Mouse (Mus musculus): Measurements from ENCODE around the gene Rhog. TPM values are rescaled to one million over a fixed set of nuclear protein-coding genes. Genes with fewer than 3 reads are reported as not detected.

The Rhog gene
- total and polyA plus RNA-seq, 2 experiments from 2014 or later: 5.7 to 15.5 TPM

DNA sequence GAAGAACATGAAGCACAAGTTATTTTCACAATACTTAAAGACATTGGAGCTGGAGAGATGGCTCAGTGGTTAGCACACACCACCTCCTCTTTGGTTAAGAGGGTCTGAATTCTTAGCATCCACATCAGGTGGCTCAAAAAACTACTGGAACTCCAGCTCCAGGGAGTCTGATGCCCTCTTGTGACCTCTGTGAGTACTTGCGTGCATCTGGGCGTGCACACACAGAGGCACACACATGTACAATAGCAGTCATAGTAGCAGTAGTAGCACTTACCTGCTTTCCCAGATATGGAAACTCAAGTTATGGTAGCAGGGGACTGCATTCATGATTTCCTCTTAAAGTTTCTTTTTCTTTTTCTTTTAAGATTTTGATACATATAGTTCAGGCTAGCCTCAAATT is 7.2 kb upstream of the Rhog start:
- no peak for TF ChIP-seq CTCF (IDR thresholded peaks at IDR 0.05; ENCODE audit: low read depth)
- DNase-seq: no peak
- Histone ChIP-seq H3K9me3 (ENCODE audit: low read length) (no peaks in the 10 kb centered on the region), H3K4me3 (ENCODE audit: low read depth, low read length) (no peak overlapping the region), H3K4me1 (ENCODE audit: insufficient read depth) (no peaks in the 10 kb centered on the region), H3K27ac (ENCODE audit: low read depth, low read length) (no peak overlapping the region), H3K9ac (no peak overlapping the region), H3K4me2 (ENCODE audit: low read depth) (no peak overlapping the region), H3K36me3 (ENCODE audit: insufficient read depth) (no peaks in the 10 kb centered on the region), H3K27me3 (ENCODE audit: insufficient read depth, low read length) (no peaks in the 10 kb centered on the region)
- ATAC-seq: no peak
- 84% methylated on average over 2 of the region's 2 CpGs for WGBS

DNA sequence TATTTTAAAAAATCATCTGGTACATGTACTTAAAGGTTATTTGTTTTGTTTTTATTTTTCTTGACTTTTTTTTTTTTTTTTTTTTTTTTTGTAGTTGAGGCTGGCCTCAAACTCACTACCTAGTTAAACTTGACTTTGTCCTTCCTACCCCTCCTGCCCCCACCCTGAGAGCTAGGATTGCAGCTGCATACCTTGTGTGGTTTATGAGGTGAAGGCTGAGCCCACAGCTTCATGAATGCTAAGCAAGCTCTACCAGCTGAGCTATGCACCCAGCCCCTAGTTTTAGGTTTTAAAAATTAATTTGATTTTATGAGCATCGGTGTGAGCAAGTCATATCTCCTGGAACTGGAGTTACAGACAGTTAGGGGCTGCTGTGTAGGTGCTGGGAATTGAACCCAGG is 4.7 kb upstream of the Rhog start:
- Histone ChIP-seq H3K27ac (ENCODE audit: low read depth, low read length) (no peak overlapping the region), H3K4me3 (ENCODE audit: low read depth, low read length) (no peak overlapping the region), H3K9me3 (ENCODE audit: low read length) (no peaks in the 10 kb centered on the region), H3K4me2 (ENCODE audit: low read depth) (no peak overlapping the region), H3K4me1 (ENCODE audit: insufficient read depth) (no peaks in the 10 kb centered on the region), H3K9ac (no peak overlapping the region), H3K27me3 (ENCODE audit: insufficient read depth, low read length) (no peaks in the 10 kb centered on the region), H3K36me3 (ENCODE audit: insufficient read depth) (no peaks in the 10 kb centered on the region)
- WGBS: 95% methylated on average over 1 of the region's 1 CpGs
- TF ChIP-seq CTCF (IDR thresholded peaks at IDR 0.05; ENCODE audit: low read depth): no peak
- DNase-seq: no peak
- ATAC-seq: no peak

DNA sequence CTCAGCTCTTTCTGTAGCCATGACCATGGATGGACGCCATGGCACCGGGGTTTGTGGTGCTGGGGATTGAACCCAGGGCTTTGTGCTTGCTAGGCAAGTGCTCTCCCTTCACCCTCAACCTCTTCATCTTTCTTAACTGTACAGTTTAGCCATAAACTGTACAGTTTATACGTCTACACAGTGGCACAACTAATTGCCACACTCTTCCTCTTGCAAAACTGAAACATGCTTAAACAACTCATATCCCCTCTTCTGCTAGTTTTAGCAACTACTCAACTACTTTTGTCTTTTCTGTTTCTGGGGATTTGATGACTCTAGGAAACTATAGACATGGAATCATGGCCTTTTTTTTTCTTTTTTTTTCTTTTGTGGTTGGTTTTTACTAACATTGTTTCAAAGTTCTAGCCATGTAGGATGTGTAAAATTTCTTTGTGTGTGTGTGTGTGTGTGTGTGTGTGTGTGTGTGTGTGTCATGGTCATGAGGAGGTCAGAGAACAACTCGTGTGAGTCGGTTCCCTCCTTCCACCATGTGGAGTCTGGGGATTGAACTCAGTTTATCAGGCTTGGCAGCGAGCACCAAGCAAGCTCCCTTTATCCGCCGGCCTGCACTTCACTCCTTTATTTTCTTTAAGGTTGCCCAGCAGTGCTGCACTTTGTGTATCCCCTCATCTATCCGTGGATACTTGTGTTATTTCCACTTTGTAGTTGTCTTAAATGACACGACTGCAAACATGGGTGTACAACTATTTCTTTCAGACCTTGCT is 4.0 kb upstream of the Rhog start:
- Histone ChIP-seq H3K4me2 (ENCODE audit: low read depth) (no peak overlapping the region), H3K9ac (no peak overlapping the region), H3K36me3 (ENCODE audit: insufficient read depth) (no peaks in the 10 kb centered on the region), H3K4me3 (ENCODE audit: low read depth, low read length) (no peak overlapping the region), H3K4me1 (ENCODE audit: insufficient read depth) (no peaks in the 10 kb centered on the region), H3K9me3 (ENCODE audit: low read length) (no peaks in the 10 kb centered on the region), H3K27me3 (ENCODE audit: insufficient read depth, low read length) (no peaks in the 10 kb centered on the region), H3K27ac (ENCODE audit: low read depth, low read length) (no peak overlapping the region)
- no peak for TF ChIP-seq CTCF (IDR thresholded peaks at IDR 0.05; ENCODE audit: low read depth)
- 81% methylated on average over 10 of the region's 10 CpGs for WGBS
- no peak for DNase-seq
- ATAC-seq: no peak

DNA sequence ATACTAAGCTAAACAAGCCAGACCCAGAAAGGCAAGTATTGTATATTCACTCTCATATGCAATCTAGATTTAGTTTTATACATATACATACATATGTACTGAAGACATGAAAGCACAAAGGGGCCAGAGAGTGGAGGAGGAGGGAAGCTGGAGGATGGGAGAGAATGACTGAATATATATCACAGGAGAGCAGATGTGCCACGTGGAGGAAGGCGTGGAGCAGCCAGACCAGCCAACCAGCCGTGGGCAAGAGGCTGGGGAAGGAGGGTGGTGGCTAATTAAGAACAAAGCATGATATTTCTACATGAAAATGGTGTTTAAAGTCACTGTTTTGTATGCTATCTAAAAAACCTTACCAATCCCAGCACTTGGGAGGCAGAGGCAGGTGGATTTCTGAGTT is 2.9 kb upstream of the Rhog start:
- no peaks in the 10 kb centered on the region for H3K9me3 ChIP-seq (ENCODE audit: low read length)
- H3K27ac ChIP-seq (ENCODE audit: low read depth, low read length): no peak overlapping the region
- H3K9ac ChIP-seq: no peak overlapping the region
- no peaks in the 10 kb centered on the region for H3K27me3 ChIP-seq (ENCODE audit: insufficient read depth, low read length)
- H3K36me3 ChIP-seq (ENCODE audit: insufficient read depth): no peaks in the 10 kb centered on the region
- ATAC-seq: 0 out of 2 replicates have a peak, but pooled peaks have one; percentile 8
- WGBS: 70% methylated on average over 3 of the region's 3 CpGs
- TF ChIP-seq CTCF (IDR thresholded peaks at IDR 0.05; ENCODE audit: low read depth): no peak
- H3K4me2 ChIP-seq (ENCODE audit: low read depth): no peak overlapping the region
- H3K4me3 ChIP-seq (ENCODE audit: low read depth, low read length): no peak overlapping the region
- no peak for DNase-seq
- no peaks in the 10 kb centered on the region for H3K4me1 ChIP-seq (ENCODE audit: insufficient read depth)

DNA sequence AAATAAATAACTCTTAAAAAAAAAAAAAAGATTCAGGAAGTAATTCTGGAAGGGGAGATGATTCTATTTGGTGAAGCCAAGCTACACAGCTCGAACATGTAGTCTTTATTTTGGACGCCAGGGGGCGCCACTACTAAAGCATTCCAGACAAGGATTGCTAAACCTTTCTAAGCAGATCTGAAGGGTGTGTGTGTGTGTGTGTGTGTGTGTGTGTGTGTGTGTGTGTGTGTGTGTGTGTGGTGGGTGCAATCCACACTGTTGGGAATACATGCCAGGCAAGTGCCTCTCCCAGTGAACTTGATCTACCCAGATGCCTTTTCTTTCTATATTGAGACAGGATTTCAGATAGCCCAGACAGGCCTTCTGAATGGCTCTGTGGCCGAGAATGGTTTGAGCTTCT is 2.3 kb upstream of the Rhog start:
- Histone ChIP-seq H3K9ac (no peak overlapping the region), H3K4me1 (ENCODE audit: insufficient read depth) (no peaks in the 10 kb centered on the region), H3K27ac (ENCODE audit: low read depth, low read length) (no peak overlapping the region), H3K36me3 (ENCODE audit: insufficient read depth) (no peaks in the 10 kb centered on the region), H3K4me3 (ENCODE audit: low read depth, low read length) (no peak overlapping the region), H3K27me3 (ENCODE audit: insufficient read depth, low read length) (no peaks in the 10 kb centered on the region), H3K9me3 (ENCODE audit: low read length) (no peaks in the 10 kb centered on the region), H3K4me2 (ENCODE audit: low read depth) (no peak overlapping the region)
- ATAC-seq (peak; percentile 81), DNase-seq (peak; percentile 84)
- WGBS: 19% methylated on average over 4 of the region's 4 CpGs
- TF ChIP-seq CTCF (IDR thresholded peaks at IDR 0.05; ENCODE audit: low read depth): peak; percentile 83

DNA sequence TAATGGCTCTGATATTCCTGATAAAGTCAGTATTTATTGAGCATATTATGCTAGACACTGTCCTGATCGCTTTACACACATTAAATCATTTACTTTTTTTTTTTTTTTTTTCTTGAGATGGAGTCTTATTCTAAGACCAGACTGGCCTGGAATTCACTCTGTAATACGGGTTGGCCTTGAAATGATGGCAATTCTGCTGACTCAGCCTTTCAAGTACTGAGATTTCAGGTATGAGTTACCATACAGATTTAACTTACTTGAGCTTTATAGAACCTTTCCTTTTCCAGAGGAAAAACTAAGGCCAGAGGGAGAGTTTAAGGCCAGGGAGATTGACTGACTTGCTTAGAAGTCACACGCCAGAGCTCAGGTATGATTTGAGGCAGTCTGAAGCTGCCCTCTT is 782 bp upstream of the Rhog start:
- H3K27me3 ChIP-seq (ENCODE audit: insufficient read depth, low read length): no peaks in the 10 kb centered on the region
- no peak for TF ChIP-seq CTCF (IDR thresholded peaks at IDR 0.05; ENCODE audit: low read depth)
- 89% methylated on average over 3 of the region's 3 CpGs for WGBS
- H3K4me1 ChIP-seq (ENCODE audit: insufficient read depth): no peaks in the 10 kb centered on the region
- H3K4me2 ChIP-seq (ENCODE audit: low read depth): no peak overlapping the region
- DNase-seq: no peak
- H3K36me3 ChIP-seq (ENCODE audit: insufficient read depth): no peaks in the 10 kb centered on the region
- no peak overlapping the region for H3K9ac ChIP-seq
- H3K9me3 ChIP-seq (ENCODE audit: low read length): no peaks in the 10 kb centered on the region
- H3K4me3 ChIP-seq (ENCODE audit: low read depth, low read length): no peak overlapping the region
- no peak overlapping the region for H3K27ac ChIP-seq (ENCODE audit: low read depth, low read length)
- ATAC-seq: no peak

DNA sequence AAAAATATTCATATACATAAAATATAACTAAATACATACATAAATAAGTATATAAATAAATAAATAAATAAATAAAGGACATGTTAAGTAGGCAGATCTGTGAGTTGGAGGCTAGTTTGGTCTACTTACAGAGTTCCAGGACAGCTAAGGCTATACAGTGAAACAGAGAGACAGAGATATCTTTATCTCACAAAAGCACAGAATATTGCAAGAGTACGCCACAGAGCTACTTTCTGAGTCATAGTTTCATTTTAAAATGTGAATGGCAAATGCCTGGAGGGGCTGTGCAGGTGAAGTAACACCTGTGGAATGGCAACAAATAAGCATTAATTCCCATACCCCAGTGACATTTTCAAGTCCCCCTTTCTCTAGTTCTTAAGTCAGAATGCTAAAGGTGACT is 2.2 kb downstream of the Rhog start:
- Histone ChIP-seq H3K36me3 (ENCODE audit: insufficient read depth) (no peaks in the 10 kb centered on the region), H3K27ac (ENCODE audit: low read depth, low read length) (no peak overlapping the region)

More for the DNA sequence above, 2.2 kb downstream of the Rhog start:
- TF ChIP-seq CTCF (IDR thresholded peaks at IDR 0.05; ENCODE audit: low read depth): no peak
- peaks cover 4% of the 10 kb centered on the region; the same call in 1 of the 2 replicates for H3K4me1 ChIP-seq (ENCODE audit: insufficient read depth)
- no peaks in the 10 kb centered on the region for H3K9me3 ChIP-seq (ENCODE audit: low read length)
- H3K9ac ChIP-seq: no peak overlapping the region
- no peak overlapping the region for H3K4me2 ChIP-seq (ENCODE audit: low read depth)
- no peak for ATAC-seq
- WGBS: 85% methylated on average over 1 of the region's 1 CpGs
- no peak for DNase-seq
- no peaks in the 10 kb centered on the region for H3K27me3 ChIP-seq (ENCODE audit: insufficient read depth, low read length)
- no peak overlapping the region for H3K4me3 ChIP-seq (ENCODE audit: low read depth, low read length)

Measured in forebrain, postnatal 0 days (tissue).